Mouse (Mus musculus) thymus, adult 2 months (tissue): ENCODE data around the gene Erp27.

Experiments used
- CTCF ChIP-seq: fragments of 200-500 bp; IDR thresholded peaks from 2 replicates; pipeline ENCODE4 v1.5.1; 2012; ENCODE audit warnings: mild to moderate bottlenecking, control low read depth, low read length, moderate library complexity, borderline replicate concordance; ENCODE audit not compliant: control insufficient read depth, poor library complexity, insufficient read depth; ENCODE audit errors: extremely low read depth
- POLR2A ChIP-seq: fragments of 200-500 bp; IDR thresholded peaks from 2 replicates; pipeline ENCODE4 v1.6.1; 2012; ENCODE audit warnings: mild to moderate bottlenecking, low read length, control low read depth, moderate library complexity; ENCODE audit not compliant: control insufficient read depth, poor library complexity, insufficient read depth; ENCODE audit errors: extremely low read depth

DNA sequence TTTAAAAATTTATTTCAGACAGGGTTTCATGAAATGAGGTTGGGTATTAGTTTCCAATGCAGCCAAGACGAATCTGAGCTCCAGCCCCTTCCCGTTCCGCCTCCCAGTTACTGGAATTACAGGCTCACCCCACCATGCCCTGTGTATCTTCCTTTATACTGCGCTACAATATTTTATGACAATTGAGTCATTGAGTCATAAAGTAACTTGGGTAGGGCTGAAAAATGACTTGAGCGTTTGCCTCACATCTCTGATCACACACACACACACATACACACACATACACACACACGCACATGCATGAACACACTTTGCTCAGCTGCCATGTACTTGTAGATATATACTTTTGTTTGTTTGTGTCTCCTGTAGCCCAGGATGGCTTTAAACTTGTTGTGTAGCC lies 7.7 kb downstream of the Erp27 start:
- TF ChIP-seq POLR2A (no peak), CTCF (no peak)
